Mouse (Mus musculus) forebrain, embryonic 16.5 days (tissue): Measurements from ENCODE around the gene 1810043G02Rik. TPM values are rescaled to one million over a fixed set of nuclear protein-coding genes. Genes with fewer than 3 reads are reported as not detected.
A peak's percentile ranks its signal among the peaks of the same experiment; 100 is the strongest.

Source experiments
- ATAC-seq: fragments of 200-750 bp; cut with Nextera tagmentation; 2 replicates; pipeline ENCODE4 v1.8.0; 2017; ENCODE audit warnings: mild to moderate bottlenecking, moderate library complexity
- H3K27ac ChIP-seq: fragments of 300-500 bp; sonication (generic); 2 replicates; pipeline ENCODE4 v1.5.1; 2014; ENCODE audit warnings: low read length, control low read depth
- H3K27me3 ChIP-seq: fragments of 300-500 bp; sonication (generic); replicated peaks from 2 replicates; pipeline ENCODE4 v1.6.1; 2014; ENCODE audit warnings: low read length; ENCODE audit not compliant: control insufficient read depth, insufficient read depth
- H3K36me3 ChIP-seq: fragments of 300-500 bp; sonication (generic); 2 replicates; pipeline ENCODE4 v1.6.1; 2014; ENCODE audit not compliant: control insufficient read depth, insufficient read depth
- H3K4me1 ChIP-seq: fragments of 300-500 bp; sonication (generic); replicated peaks from 2 replicates; pipeline ENCODE4 v1.6.1; 2014; ENCODE audit warnings: low read length; ENCODE audit not compliant: control insufficient read depth, insufficient read depth
- H3K4me2 ChIP-seq: fragments of 300-500 bp; sonication (generic); 2 replicates; pipeline ENCODE4 v1.6.1; 2014; ENCODE audit warnings: mild to moderate bottlenecking, low read length, control low read depth
- H3K4me3 ChIP-seq: fragments of 300-500 bp; sonication (generic); replicated peaks from 2 replicates; pipeline ENCODE4 v1.5.1; 2014; ENCODE audit warnings: mild to moderate bottlenecking, low read length, control low read depth
- H3K9ac ChIP-seq: fragments of 300-500 bp; sonication (generic); replicated peaks from 2 replicates; pipeline ENCODE4 v1.6.1; 2014; ENCODE audit warnings: low read depth, low read length, control low read depth
- H3K9me3 ChIP-seq: fragments of 300-500 bp; sonication (generic); 2 replicates; pipeline ENCODE4 v1.6.1; 2016; ENCODE audit warnings: low read length; ENCODE audit not compliant: control insufficient read depth
- whole genome bisulfite sequencing: fragments of 180-500 bp; shearing (Covaris S2); extraction: QIAGEN DNeasy Blood & Tissue Kit; methylation state at CpG from one replicate; pipeline ENCODE4 v1.1.7; 2014; 5-methylcytosine and 5-hydroxymethylcytosine counted together
- polyA plus RNA-seq: library from polyadenylated mRNA; unstranded; fragments of >200 nt; fragmentation: Nextera tagmentation; extraction: Ambion mirVana; gene quantifications from 2 replicates; pipeline ENCODE4 v1.2.1, GENCODE M21; 2015

Gene 1810043G02Rik
- polyA plus RNA-seq, 1 experiment from 2014 or later: 36.0 TPM

GRCm38 (mm10) chr10:77971709-77972553 is 6.4 kb upstream of the 1810043G02Rik start:
- Histone ChIP-seq H3K27me3 (peaks cover 18% of the 10 kb centered on the region), H3K4me2 (no peak overlapping the region), H3K36me3 (no peaks in the 10 kb centered on the region), H3K27ac (no peak overlapping the region), H3K4me1 (peaks cover 7% of the 10 kb centered on the region; the same call in 1 of the 2 replicates), H3K9me3 (no peaks in the 10 kb centered on the region), H3K9ac (no peak overlapping the region), H3K4me3 (no peak overlapping the region)
- WGBS: 65% methylated on average over 17 of the region's 17 CpGs
- no peak for ATAC-seq

- no peak for ATAC-seq
- Histone ChIP-seq H3K4me3 (no peak overlapping the region), H3K36me3 (no peaks in the 10 kb centered on the region), H3K9me3 (no peaks in the 10 kb centered on the region), H3K4me1 (peaks cover 14% of the 10 kb centered on the region), H3K27me3 (peaks cover 6% of the 10 kb centered on the region; the same call in 1 of the 2 replicates), H3K27ac (no peak overlapping the region), H3K4me2 (no peak overlapping the region), H3K9ac (no peak overlapping the region)
- 72% methylated on average over 5 of the region's 5 CpGs for WGBS
These were observed 4.0 kb upstream of the 1810043G02Rik start for GRCm38 (mm10) chr10:77974323-77974722.

- H3K9ac ChIP-seq: no peak overlapping the region
- H3K4me3 ChIP-seq: no peak overlapping the region
- WGBS: 73% methylated on average over 5 of the region's 5 CpGs
- H3K9me3 ChIP-seq: no peaks in the 10 kb centered on the region
- peaks cover 14% of the 10 kb centered on the region for H3K4me1 ChIP-seq
- no peak overlapping the region for H3K4me2 ChIP-seq
- no peak overlapping the region for H3K27ac ChIP-seq
- no peaks in the 10 kb centered on the region for H3K36me3 ChIP-seq
- no peak for ATAC-seq
- peaks cover 6% of the 10 kb centered on the region; the same call in 1 of the 2 replicates for H3K27me3 ChIP-seq
These were observed 3.5 kb upstream of the 1810043G02Rik start for GRCm38 (mm10) chr10:77974811-77975210.

GRCm38 (mm10) chr10:77975653-77976052 is 2.7 kb upstream of the 1810043G02Rik start:
- 59% methylated on average over 4 of the region's 4 CpGs for WGBS
- H3K4me3 ChIP-seq: no peak overlapping the region
- no peaks in the 10 kb centered on the region for H3K27me3 ChIP-seq
- no peak overlapping the region for H3K27ac ChIP-seq
- no peak for ATAC-seq
- no peaks in the 10 kb centered on the region for H3K9me3 ChIP-seq
- H3K4me1 ChIP-seq: peaks cover 9% of the 10 kb centered on the region
- no peaks in the 10 kb centered on the region for H3K36me3 ChIP-seq
- no peak overlapping the region for H3K4me2 ChIP-seq
- H3K9ac ChIP-seq: 0 out of 2 replicates have a peak overlapping the region, but pooled peaks have one; percentile 9

- ATAC-seq: no peak
- H3K27me3 ChIP-seq: no peaks in the 10 kb centered on the region
- WGBS: 71% methylated on average over 8 of the region's 8 CpGs
These were observed 1.7 kb upstream of the 1810043G02Rik start for GRCm38 (mm10) chr10:77976458-77977150.

GRCm38 (mm10) chr10:77984660-77985059 is 6.3 kb downstream of the 1810043G02Rik start:
- H3K27ac ChIP-seq: no peak overlapping the region

More at GRCm38 (mm10) chr10:77976458-77977150, 1.7 kb upstream of the 1810043G02Rik start:
- Histone ChIP-seq H3K27ac (no peak overlapping the region), H3K4me2 (no peak overlapping the region), H3K4me1 (peaks cover 9% of the 10 kb centered on the region), H3K9me3 (no peaks in the 10 kb centered on the region), H3K4me3 (no peak overlapping the region), H3K9ac (no peak overlapping the region), H3K36me3 (no peaks in the 10 kb centered on the region)

GRCm38 (mm10) chr10:77985775-77986174 is 7.5 kb downstream of the 1810043G02Rik start:
- Histone ChIP-seq H3K4me1 (no peaks in the 10 kb centered on the region), H3K9me3 (no peaks in the 10 kb centered on the region), H3K9ac (no peak overlapping the region), H3K27me3 (no peaks in the 10 kb centered on the region), H3K4me3 (no peak overlapping the region), H3K36me3 (peaks cover 10% of the 10 kb centered on the region), H3K27ac (no peak overlapping the region), H3K4me2 (no peak overlapping the region)
- no peak for ATAC-seq
- 81% methylated on average over 5 of the region's 5 CpGs for WGBS

More at GRCm38 (mm10) chr10:77984660-77985059, 6.3 kb downstream of the 1810043G02Rik start:
- no peaks in the 10 kb centered on the region for H3K4me1 ChIP-seq
- H3K9me3 ChIP-seq: no peaks in the 10 kb centered on the region
- WGBS: 0% methylated on average over 4 of the region's 4 CpGs
- peak; percentile 81 for ATAC-seq
- no peak overlapping the region for H3K9ac ChIP-seq
- H3K36me3 ChIP-seq: peaks cover 8% of the 10 kb centered on the region; the same call in 1 of the 2 replicates
- no peak overlapping the region for H3K4me3 ChIP-seq
- no peaks in the 10 kb centered on the region for H3K27me3 ChIP-seq
- H3K4me2 ChIP-seq: no peak overlapping the region

- Histone ChIP-seq H3K27me3 (no peaks in the 10 kb centered on the region), H3K27ac (no peak overlapping the region), H3K4me1 (no peaks in the 10 kb centered on the region), H3K9me3 (no peaks in the 10 kb centered on the region), H3K4me3 (no peak overlapping the region), H3K9ac (no peak overlapping the region), H3K4me2 (no peak overlapping the region), H3K36me3 (peaks cover 34% of the 10 kb centered on the region)
- no peak for ATAC-seq
- WGBS: 89% methylated on average over 3 of the region's 3 CpGs
These were observed 17.3 kb downstream of the 1810043G02Rik start for GRCm38 (mm10) chr10:77995639-77996038.

- H3K4me2 ChIP-seq: no peak overlapping the region
- H3K9ac ChIP-seq: no peak overlapping the region
- H3K9me3 ChIP-seq: no peaks in the 10 kb centered on the region
- H3K27me3 ChIP-seq: no peaks in the 10 kb centered on the region
- H3K4me3 ChIP-seq: no peak overlapping the region
- H3K4me1 ChIP-seq: no peaks in the 10 kb centered on the region
- H3K36me3 ChIP-seq: peaks cover 22% of the 10 kb centered on the region
- H3K27ac ChIP-seq: no peak overlapping the region
- ATAC-seq: no peak
- 95% methylated on average over 5 of the region's 5 CpGs for WGBS
These were observed 21.9 kb downstream of the 1810043G02Rik start for GRCm38 (mm10) chr10:78000200-78000599.
